Mouse (Mus musculus) common myeloid progenitor, adult 5-6 weeks (primary cell): ENCODE results near the gene Olfr721-ps1. TPM values are rescaled to one million over a fixed set of nuclear protein-coding genes. Genes with fewer than 3 reads are reported as not detected.

ENCODE experiments used
- ATAC-seq: replicated peaks from 2 replicates; pipeline ENCODE4 v1.8.0; 2016; ENCODE audit warnings: low read depth, mild to moderate bottlenecking, moderate TSS enrichment, inconsistent platforms; ENCODE audit not compliant: poor library complexity, severe bottlenecking
- total RNA-seq: library from RNA; stranded (forward); fragments of 200-1000, 187-1606 nt; gene quantifications from 2 replicates; pipeline ENCODE4 v1.2.3, GENCODE M21; 2017

Olfr721-ps1 gene
- not detected in 2 replicates for total RNA-seq

GRCm38 (mm10) chr14:14400998-14401397 lies at the start of gene Olfr721-ps1:
Olfr721-ps1 (plus strand) TSS chr14:14401298.
- ATAC-seq: no peak

GRCm38 (mm10) chr14:14351721-14352590 lies 49.1 kb upstream of the Olfr721-ps1 start:
- no peak for ATAC-seq

DNA sequence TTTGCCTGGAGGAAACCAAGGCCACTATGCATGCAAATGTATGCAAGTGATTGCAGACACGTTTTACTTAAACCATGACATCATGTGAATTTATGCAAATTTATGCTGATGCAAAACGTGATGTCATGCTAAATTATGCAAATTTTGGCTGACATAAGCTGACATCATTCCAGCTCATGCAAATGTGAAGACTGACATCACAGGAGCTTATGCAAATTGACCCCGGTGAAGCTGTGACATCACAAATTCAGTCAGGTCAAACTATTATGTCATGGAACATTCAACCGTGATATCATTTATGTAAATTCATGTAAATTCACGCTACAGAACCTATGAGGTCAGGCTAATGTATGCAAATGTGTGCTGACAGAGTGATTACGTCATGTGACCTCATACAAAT lies 48.5 kb upstream of the Olfr721-ps1 start:
- no peak for ATAC-seq

DNA sequence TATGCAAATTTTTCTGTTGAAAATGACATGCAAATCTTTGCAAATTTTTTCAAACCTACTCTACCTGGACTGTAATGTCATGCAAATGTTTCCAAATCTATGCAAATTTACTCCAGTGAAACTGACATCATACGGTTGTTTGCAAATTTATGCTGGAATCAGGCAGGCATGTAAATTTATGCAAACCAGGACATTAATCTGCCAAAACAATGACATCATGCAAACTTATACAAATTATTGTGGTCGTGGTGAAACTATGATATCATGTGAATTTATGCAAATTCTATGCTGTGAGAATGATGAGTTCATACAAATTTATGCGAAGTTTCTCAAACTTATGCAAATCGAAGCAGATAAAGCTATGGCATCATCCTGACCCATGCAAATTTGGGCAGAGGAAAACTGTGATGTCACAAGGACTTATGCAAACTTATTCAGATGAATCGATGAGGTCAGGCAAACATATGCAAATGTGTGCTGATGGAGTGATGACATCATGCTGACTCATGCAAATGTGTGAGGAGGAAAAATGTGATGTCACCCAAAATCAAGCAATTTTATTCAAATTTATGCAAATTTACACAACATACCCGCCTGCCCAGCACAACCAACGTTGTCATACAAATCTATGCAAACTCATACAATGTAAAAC lies 47.9 kb upstream of the Olfr721-ps1 start:
- no peak for ATAC-seq

DNA sequence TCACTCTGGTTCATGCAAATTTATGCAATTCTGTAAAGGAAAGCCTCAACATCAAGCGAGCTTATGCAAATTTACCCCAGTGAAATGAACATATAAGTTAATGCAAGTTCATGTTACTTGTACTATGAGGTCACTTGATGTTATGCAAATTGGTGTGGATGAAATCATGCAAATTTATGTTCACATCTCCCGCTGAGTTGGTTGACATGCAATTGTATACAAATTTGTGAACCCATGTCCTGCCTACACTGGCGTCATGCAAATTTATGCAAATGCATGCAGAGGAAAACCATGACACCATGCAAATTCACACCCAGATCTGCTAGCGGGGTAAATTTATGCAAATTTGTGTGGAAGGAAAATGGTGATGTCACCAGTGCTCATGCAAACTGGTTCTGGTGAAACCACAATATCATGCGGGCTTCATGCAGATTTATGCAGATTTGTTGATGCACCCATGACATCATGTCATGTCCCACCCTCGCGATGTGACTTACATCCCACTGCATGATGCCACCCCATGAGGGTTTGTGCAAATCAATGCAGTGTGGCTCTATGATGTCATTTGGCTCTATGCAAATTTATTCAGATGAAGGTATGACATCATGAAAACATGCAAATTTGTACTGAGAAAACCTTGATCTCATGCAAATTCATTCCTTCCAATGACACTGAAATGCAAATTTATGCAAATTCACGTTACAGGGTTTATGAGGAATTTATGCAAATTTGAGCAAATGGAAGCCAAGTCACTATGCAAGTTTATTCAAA lies 47.2 kb upstream of the Olfr721-ps1 start:
- no peak for ATAC-seq

GRCm38 (mm10) chr14:14354511-14355359 lies 46.4 kb upstream of the Olfr721-ps1 start:
- 0 out of 2 replicates have a peak, but pooled peaks have one; percentile 0 for ATAC-seq

DNA sequence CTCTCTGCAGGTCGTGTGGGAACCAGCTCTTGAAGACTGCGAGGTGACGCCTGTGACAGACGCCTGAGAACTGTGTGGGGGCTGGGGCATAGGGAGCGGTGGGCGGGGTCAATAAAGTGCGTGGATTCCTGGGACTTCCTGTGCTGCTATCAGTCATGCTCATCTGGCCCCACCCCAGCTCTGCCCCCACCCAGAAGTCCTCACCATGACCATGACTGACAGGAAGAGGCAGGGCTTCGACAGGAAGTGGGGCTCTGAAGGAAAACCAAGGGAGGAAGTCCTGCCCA lies 45.8 kb upstream of the Olfr721-ps1 start:
- ATAC-seq: 0 out of 2 replicates have a peak, but pooled peaks have one; percentile 3

DNA sequence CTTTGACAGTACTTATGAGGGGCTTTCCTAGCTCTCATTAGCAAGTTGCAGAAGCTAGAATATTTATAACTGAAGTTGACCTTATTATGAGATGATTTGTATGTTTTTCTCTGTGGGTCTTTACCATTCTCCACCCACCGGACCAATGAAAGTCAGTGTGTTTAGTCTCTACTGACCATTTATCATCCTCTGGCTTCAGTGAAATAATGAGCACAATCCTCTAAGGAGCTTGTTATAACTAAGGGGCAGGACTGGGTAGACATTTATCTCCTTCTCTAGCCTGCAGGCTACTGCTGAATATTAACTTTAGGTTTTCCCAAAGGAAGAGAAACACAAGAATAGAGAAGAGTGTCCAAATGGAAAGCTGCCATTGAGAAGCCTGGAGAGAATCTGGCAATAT lies 5.6 kb upstream of the Olfr721-ps1 start:
- ATAC-seq: no peak

GRCm38 (mm10) chr14:14436078-14436658 lies 35.1 kb downstream of the Olfr721-ps1 start:
- no peak for ATAC-seq

Other genes starting within 250 kb of the Olfr721-ps1 start
- gene Olfr720, start 214.5 kb upstream of the Olfr721-ps1 start, total RNA-seq: not detected in 2 replicates
- not detected in 2 replicates for gene Olfr31, start 78.5 kb upstream of the Olfr721-ps1 start, total RNA-seq
- 29.0 and 30.0 TPM in 2 replicates for gene Il3ra, start 55.0 kb upstream of the Olfr721-ps1 start, total RNA-seq